Mouse (Mus musculus) mesoderm, embryonic 11.5 days (tissue): Measurements from ENCODE around the gene Slc13a4.

Experiments used
- DNase-seq: peaks from one replicate; pipeline ENCODE4 v3.0.0-alpha.2; 2012; ENCODE audit warnings: low read depth, low spot score

Gene Slc13a4

DNA sequence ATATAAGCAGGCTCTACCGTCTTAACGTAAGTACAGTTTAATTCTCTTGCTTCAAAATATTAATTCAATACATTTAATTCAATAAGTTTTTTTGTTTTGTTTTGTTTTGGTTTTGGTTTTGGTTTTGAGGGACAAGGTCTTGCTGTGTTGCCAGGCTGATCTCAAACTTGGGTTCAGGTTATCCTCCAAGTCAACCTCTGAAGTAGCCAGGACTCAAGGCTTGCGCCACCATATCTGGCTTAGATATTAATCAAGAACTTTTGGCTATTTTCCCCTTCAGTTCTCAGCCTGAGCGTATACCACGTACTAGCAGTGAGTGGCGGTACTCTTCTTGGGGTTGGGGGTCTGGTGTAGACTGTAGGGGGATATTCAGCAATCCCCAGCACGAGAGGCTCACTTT is 5.3 kb downstream of the Slc13a4 start:
- no peak for DNase-seq

DNA sequence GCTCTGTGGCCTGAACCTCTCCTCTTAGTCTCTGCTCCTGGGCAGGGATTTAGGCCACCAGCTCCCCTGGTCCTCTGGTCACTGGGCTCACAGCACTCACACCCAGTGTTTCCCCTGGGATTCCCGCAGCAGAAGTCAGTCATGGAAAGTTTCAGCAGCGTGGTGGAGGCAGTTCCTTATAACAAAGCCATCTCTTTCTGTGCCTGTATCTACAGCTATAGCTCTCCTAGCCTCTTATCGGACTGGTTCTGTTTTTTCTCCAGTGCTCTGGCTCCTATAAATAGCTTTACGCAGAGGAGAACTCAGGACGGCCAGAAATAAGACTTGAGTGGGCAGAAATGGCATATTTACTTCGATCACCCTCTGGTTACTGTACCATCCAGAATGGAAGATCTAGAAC is 9.6 kb downstream of the Slc13a4 start:
- DNase-seq, result no peak

DNA sequence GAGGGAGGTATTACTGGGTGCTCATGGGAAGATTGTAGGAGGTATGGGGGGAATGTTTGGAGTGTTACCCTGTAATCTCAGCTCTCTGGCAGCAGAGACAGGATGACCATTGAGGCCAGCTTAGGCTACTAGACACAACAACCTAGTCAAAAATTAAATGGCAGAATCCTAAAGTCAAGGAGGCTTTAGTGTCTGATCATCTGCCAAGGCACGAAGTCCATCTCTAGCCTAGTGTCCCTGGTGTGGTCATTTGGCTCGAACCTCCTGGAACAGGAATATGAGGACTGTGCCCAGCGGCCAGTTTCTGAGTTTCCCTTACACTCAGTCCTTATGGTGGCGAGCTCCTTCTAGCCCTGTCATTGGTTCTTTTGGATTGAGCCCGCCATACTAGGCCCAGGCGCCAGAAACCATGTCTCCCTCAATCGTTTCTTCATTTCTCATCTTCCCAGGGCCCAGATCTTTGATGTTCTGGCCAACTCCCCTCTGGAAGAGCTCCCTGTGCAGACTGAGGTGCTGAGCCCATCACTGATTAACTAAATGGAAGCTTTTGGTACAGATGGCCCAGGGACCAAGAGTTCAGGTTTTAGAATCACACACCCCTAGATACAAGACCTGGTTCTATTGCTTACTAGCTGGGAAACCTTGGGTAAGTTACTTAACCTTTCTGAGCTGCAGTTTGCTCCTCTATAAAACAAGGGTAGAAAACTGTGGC is 10.3 kb downstream of the Slc13a4 start:
- no peak for DNase-seq

DNA sequence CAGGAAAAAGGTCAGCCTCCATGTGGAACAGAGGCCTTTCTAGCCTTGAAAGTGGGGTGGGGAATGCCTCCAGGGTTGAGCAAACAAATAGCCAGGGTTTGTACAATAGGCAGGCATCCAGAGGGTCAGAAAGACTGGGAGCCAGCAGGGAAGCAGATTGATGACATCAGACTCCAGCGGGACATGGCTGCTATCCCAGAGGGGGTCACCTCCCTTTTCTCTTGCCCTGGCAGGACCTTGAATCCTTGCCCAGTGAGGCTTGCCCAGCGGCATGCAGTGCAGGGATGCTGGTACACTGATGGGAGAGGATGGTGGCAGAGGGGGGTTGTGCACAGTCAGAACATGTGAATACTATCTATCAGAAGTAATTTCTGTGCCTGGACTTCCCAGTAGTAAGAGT is 10.9 kb downstream of the Slc13a4 start:
- DNase-seq, result no peak

DNA sequence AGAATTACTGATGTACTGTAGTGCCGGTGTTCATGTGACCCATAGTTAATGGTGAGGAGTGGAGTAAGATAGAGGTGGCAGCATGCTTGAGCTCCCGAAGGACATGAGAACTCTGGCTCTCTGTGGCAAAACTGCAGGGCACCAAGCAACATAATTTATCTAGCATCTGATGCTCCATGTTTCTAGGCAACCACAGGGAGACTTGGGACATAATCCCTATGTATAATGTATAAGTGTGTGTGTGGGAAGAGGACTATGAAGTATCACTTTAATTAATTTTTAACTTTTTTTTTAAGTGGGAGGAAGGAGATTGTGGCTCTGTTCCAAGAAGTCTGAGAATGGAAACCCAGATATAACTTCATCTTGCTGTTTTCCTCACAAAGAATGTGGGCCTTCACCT is 13.0 kb downstream of the Slc13a4 start:
- no peak for DNase-seq

DNA sequence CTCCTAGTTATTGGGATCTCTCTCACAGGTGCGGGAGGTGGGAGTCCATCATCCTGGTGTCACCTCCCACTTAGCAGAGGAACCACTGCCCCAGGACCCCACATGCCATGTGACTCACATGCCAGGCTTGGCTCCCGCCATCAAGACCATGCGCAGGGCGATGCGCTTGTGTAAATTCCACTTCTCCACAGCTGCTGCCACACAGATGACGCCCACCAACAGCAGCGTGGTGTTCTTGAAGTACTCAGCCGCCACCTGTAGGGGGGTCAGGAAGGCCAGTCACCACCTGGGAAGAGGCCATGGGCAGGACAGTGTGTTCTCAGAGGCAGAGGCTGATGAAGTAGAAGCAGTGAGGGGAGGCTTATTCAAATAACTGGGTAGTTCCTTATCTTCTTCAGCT is 18.3 kb downstream of the Slc13a4 start:
- no peak for DNase-seq

DNA sequence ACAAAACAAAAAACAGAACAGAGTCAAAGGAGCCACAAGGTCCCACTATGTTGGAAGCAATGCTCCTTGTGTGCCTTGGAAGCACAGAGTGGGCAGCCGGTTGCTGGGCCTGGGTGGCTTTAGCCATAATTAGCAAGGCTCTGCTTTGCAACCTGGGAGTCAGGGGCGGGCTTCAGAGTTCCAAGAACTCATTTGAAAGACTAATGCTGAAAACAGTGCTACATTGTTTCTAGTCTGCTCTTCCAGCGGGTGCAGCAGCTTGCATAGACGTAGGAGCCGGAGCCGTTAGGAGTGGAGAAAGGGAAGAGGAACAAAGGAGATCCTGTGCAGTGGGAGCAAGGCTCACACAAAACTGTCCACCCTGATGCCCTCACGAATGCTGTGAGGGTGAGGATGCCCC is 19.0 kb downstream of the Slc13a4 start:
- DNase-seq, result peak; percentile 30

DNA sequence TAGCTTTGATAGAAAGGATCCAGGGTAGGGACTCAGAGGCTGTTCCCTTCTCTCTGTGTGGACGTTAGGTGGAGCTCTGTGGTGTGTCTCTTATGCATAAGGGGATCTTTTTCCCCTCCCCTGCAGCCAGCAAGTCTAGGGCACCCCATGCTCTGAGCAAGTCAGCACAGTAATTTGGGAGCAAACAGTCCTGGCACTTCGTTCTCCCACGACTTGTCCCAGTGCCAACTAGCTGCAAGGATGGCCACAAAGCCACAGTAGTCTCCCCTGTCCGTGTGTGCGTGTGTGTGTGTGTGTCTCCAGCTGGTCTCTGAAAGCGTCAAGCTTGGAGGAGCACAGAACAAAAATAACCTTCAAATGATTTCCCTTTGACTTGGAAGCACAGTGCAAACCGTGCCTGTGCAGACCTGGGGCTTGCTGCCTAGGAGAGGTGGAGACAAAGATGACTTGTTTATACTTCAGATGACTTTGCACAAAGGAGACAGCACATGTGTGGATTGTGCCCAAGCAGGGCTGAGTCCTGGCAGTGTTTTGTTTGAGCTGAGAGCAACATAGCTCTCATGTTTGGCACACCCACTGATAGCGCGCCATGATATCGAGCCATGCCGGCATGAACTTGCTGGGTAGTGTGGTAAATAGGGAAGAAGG is 19.7 kb downstream of the Slc13a4 start:
- DNase-seq, result no peak

DNA sequence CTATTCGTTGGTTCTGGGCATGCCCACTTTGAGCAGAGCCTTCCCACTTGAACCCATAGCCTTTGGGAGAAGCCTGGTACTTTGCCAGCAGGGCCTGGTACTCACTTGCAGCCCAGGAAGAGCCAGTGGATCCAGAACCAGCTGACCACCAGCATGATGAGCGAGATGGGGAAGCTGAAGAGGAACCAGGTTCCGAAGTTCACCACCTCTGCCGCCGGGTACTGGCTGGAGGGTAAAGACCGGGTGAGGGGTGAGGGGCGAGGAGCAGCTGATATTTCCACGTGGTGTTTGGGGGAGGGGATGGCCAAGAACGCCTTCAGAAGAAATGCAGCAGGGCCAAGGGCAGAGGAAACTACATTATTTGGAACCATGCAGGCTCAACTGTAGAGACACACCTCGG is 28.6 kb downstream of the Slc13a4 start:
- no peak for DNase-seq

DNA sequence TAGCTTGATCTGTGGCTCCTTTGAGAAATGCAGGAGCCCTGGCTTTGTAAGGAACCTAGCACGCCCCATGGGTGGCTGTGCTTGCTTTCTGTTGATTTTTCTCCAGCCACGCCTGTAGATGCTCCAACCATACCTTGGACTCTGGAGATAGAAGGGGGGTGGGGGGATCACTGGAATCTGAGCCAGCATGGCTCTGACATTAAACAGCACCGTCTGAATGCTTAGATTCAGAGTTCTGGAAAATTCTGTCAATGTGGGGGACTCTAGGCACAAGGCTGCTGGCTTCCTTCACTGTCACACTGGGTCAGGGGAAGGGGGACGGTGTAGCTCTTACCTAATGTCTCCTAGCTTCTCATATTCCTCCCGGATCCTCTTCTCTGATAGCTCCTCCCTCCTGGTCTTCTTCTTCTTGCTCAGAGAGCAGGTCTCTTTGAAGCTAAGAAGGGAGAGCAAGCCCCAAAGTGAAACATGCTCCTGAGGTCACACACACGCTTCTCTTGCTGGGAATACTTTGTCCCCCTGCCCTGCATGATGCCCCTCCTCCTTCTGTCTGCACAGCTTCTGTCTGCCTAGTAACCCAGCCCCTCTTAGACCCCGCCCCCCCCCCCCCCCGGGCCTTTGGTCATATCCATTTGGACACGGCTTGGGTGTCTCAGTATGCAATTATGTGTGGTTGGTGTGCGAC is 29.9 kb downstream of the Slc13a4 start:
- no peak for DNase-seq

DNA sequence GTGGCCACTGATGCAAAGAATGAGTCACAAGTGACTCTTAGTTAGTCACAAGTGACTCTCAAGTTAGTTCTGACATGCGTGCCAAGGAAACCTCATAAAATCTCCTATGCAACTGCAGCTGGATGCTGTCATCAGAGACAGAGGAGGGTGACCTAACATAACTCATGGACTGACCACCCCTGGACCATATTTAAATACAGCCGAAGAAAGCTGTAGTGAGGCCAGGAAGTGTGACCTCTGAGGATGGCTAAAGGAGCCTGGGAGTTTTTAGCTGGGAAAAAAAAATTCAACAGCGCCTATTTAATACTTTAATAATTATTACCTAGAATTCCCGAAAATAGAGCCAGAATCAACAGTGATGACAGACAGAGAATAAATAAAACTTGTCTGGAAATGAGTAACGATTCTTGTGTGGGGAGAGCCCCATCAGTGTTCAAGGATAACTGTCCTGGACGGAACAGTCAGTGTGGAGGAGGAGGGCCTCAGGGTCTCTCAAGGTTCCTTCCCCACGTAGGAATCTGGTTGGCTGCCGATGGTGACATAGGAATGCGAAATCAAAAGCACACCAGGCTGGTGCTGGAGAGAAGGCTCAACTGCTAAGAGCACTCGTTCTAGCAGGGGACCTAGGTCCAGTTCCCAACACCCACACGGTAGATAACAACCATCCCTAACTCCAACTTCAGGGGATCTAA is 34.4 kb downstream of the Slc13a4 start:
- DNase-seq, result peak; percentile 8

DNA sequence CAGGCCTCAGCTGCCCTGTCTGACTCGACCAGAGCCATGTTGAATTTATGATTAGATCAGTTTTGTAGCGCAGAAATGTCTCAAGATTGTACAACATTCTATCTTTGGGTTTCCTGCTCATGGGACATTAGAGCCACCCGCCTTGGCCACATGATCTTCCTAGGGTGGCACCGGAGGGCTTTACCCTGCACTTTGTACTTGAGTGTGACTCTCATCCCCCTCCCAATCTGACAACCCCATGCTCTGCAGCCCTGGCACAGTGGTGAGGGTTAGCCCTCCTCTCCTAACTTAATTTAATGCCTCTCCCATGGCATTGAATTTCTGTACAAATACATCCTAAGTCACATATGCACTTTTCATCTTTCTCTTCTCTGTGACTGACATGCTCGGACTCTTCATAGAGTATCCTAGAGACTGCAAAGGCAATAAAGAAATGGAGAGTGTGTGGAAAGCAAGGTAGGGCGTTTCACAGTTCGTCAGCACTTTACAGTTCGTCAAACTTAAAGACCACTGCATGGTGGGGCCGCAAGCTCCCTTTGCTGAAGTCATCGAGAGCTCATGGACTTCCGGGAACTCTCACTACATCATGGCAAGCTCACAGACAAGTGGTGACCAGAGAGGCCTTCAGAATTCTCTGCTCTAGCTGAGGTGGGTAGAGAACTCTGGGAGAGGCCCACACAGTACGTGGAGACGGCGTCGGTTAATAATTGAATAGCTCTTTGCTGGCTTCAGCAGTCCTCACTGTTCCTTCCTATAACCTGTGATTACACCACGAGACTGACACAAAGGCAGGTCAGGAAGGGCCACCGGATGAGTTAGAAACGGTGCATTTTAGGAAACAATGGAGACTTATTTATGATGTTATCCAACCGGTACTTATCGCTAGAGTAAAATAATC is 35.8 kb downstream of the Slc13a4 start:
- DNase-seq, result no peak

DNA sequence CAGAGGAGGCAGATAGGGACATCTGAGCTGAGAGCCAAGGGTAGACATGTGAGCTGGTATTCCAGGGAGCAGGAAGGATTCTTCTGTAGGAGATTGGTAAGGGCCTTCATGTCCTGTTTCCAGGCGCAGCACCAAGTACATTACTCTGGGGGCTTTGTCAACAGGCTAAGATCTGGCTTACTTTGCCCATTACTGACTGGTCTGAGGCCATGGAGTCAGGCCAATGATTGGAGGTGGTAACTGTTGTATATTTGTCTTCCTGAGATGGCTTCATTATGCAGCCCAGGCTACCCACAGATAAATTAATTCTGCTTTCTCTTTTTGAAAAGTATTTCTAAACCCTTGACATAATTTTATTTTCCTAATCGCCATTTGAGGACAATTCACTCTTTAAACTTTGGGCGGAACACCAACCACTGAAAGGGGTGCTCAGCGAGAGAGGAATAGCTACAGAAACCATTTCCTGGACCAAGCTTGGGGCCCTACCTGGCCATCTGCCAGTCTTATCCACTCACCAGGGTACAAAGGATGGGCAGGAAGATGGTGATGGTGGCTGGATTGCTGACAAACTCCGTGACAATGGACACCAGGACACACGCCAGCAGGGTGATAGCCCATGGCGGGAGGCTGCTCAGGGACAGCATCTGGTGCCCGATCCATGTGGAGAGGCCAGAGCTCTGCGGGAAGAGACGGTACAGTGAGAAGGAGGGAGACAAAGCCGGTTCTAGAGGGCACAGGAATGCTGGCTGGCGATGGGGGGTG is 36.7 kb downstream of the Slc13a4 start:
- no peak for DNase-seq

DNA sequence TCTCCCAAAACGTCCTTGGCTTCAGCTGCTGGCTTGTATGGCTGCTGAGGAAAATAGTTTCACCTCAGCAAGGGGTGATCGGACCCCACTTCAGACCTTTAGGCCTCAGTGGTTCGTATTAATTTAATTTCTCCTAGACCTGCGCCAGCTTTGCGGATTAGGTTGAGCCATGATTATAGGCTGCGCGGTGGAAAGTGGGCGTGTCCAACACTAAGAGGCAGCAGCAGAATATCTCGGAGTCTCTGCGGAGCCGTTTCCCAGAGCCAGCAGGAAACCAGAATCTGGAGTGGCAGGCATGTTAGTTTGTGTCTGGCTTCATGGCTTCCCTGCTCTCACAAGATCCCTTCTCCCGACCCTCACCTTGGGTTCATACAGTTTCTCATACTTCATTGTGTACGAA is 38.3 kb downstream of the Slc13a4 start:
- no peak for DNase-seq

DNA sequence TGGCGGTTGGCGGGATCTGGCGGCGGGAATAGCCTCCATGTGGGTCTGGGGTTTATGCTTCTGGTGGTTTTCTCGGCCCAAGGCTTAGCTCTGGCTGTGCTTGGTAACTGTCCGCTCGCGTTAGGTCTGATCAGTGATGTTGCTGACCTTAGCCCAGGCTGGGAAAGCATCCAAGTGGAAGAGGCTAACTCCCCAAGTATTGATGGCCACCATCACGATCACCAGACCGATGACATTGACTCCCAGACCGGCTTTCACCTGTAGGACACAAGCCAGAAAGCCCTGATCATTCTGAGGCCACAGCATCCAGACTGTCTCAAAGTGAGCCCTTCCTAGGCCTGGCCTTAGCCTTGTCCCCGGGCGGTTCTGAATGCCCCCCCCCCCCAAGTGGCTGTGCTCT is 39.2 kb downstream of the Slc13a4 start:
- no peak for DNase-seq

DNA sequence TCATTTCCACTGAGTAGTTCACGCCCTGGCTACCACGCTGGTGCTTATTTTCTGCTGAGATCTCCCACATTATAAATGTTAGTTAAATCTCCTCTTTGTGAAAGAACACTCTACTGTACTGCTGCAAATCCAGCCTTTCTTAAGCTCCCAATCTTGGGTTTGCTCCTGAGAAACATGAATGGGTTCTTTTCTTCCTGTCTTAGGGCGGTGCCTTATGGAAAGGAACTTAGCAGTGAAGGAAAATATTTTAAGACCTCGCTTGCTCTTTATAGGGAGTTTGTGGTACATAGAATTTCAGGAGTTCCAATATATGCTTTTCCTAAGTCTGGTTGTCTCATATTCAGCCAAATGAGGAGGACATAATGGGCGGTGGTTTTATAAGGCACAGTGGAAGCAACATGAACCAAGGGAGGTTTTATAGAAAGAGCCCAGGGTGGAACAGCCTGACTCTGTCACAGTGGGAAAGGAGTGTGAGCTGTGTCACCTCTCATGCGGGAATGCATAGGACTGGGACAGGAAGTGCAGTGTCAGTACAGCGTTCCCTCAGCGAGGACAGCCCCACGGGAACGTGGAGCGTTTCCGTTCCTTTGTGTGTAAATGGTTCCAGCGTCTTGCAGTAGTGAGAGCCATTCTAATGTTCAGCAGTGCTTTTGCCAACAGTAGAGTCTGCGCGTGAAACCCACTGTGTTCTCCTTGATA is 42.2 kb downstream of the Slc13a4 start:
- no peak for DNase-seq

DNA sequence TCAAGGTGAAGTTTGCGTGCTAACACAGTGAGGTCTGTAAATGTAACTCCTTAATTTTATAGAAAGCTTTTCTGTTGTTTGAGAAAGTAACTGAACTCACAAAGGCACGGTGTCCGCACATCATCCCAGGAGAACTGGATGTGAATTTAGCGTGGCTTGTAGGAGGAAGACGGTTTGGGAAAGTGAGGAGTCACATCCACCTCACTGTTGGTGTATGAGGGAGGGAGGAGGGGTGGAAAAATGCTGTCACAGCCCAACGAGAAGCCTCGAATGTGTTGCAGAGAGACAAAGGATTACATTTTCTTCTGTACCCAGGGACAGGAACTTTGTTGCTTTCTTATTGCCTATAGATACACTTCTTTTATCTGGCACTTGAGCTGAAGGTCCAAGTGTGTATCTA is 47.4 kb downstream of the Slc13a4 start:
- no peak for DNase-seq

DNA sequence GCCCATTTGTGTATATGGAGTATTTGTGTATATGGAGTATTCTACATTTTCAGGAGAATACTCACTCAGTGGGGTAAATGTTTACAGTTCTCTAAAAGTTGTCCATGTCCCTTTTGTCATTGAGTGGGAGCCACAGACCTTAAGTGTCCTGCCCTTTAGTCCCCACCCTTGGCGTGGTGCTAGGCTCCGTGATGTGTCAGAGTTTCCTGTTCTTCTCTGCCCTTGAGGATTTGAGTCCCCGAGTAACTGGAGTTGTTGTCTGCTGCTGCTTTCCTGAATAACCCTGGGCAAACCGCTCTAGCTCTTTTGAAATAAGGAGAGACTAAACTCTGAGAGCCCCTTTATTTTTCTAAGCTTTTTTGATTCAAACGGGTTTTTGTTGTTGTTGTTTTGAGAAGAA is 48.4 kb downstream of the Slc13a4 start:
- DNase-seq, result no peak

DNA sequence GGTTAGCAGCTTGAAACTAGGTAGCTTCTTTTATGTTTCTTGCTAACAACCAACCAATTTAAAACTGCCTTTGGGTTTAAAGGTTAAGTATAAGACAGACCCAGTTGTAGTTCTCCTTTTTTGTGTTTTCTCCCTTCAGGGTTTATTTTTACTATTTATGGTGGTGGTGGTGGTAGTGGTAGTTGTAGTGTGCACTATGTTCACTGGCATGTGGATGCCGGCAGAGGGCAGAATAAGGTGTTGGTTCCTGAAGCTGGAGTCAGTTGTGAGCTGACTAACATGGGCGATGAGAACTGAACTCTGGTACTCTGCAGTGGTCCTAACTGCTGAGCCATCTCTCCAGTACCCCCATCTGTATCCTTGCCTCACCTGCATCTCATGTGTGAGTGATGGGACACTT is 49.0 kb downstream of the Slc13a4 start:
- no peak for DNase-seq

DNA sequence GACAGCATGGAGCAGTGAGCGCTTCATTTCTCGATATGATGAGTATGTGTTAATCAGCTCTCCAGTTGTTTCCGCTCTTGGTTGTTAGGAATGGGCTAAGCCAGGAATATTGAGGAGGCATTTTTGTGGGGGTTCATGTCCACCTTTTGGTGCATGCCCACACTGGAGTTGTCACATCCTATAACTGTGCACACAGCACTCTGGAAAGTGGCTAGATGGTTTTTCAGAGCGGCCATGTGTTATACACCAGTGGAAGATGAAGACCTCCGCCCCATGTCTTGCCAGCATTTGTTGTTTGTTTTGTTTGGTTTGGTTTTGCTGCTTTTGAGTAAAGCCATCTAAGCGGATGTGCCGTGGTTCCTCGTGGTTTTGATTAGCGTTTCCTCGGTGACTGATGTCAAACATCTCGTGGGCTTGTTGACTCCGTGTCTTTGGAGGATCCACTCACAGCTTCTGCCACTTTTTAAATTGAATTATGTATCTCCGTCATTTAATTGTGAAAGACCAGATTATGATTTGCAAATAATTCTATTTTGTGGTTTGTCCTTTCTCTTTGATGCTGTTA is 50.2 kb downstream of the Slc13a4 start:
- DNase-seq, result no peak
